Mouse (Mus musculus) v-Abl transformed pro-B cells (cell line): ENCODE measurements at regions not wholly inside any gene's neighbourhood (a gene's known extent, or its start where the extent isn't known, plus 50 kb on each side); places are given as distances from the start of the nearest gene placed in this dataset.

ENCODE experiments used
- in situ Hi-C, 2 experiments: fragments of 400-800 bp; cut with MboI; formaldehyde crosslinking; loops; one replicate each; pipeline ENCODE4 v1.15.1; 2025; ENCODE audit not compliant: unreplicated experiment in 2 of 2

DNA sequence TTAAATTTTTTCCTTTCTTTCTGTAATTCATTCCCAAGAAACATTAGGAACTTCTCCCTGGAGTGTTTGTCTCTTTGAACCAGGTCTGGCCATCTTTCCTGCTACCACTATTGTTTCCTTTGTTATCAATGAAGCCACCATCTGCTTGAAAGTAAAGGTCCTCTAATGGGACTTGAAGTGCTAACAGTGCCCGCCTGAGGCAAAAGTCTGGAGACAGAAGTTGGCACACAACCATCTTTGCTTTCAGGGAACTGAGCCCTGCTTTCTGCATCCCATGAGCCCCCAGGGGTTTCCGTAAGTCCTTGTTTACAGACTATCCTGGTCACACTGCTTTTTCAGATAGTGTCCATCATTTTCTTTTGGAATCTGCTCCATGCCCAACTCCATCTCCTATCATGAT, 546.2 kb upstream of the Mpdz start:
- in situ Hi-C loops: no loop called here

DNA sequence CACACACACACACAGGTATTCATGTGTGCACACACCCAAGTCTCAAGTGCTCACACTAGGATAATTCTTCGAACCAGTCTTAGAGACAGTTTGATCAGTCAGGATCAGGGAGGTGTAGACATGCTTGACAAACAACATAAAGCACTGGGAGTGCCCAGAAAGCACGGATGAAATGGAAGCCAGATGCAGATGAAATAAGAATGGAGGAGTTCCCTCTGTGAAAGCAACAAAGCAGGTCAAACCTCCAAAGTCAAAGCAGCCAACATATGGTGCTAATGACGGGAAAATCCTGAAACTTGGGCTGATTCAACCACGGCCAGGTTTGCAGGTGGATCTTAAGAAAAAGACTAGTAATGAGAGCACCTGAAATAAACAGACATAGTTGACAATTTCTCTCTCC, 544.0 kb upstream of the Mpdz start:
- in situ Hi-C loops: no loop called here

DNA sequence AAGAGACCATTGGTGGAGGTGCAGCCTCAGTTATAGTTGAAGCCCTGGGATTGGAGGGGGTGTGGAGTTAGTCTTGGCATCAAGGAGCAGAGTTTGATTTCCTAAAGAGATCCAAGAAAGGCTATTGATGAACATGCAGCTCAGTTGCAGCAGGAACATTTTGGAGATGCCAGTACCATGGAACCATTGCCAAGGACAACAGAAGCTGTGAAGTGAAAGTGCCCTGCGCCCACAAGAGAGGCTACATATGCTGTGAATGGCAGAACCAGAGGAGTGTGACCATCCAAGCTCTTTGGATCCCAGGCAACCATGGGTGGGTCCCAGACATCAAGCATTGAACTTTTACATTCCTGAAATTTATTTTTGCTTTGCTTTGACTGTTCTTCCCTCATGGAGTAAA, 539.2 kb upstream of the Mpdz start:
- in situ Hi-C loops: no loop called here

DNA sequence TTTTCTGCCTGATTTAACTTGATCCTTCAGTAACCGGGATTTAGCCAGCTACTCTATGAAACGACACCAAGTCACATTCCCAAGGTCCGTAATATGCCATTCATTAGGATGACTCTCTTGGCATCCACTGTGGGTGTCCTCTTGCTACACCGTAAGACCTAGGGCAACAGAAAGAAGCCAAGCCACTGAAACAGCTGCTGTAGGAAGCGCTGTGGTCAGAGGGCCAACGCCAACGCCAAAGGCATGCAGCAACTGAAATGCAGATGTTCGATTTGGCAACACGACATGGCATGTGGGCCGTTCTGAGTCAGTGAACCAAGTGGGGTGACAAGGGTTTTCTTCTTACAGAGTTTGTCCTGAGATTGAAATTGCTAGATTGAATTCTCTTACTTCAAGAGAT, 527.9 kb upstream of the Mpdz start:
- in situ Hi-C loops: no loop called here

DNA sequence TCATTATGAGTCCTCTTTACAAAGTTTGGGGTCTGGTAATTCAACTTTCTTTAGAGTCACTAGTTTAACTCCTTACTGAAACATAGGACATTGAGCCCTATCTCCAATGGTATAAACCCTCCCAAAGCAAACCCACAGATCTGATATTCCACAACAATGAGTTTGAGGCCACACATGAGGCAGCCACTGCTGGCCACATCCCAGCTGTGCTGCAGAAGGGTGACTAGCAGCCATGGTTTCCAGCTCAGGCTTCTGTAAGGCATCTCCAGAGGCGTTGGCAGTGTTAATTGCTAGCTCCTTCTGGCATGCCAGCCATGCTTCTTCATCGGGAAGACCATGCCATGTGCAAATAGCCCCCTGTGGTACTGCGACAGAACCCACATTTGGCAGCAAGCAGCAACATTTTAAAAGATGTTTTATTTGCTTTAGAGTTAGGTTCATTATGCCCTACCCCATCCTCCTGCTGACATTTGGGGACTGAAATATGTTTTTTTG, 527.1 kb upstream of the Mpdz start:
- in situ Hi-C loops: no loop called here

DNA sequence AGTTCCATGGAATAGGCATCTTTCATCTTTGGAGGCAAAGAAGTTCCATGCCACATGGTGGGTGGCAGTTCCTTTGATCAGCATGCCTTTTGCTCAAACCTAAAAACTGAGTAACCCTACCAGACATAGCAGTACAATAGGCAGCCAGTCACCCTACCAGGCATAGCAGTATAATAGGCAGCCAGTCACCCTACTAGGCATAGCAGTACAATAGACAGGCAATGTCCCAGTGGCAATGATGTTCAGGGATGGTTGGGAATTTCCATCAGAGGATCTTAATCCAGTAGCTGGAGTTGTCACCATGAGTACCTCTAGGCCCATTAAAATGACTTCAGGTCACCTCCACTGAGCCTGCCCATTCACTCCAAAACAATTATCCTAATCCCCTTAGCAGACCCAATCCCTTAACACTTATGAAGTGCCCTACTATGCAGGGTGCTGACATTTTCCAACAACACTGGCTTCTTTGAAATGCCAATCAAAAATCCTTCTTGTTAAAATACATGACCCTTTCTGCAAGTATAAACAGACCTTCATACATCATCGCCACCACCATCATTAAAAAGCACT, 523.5 kb upstream of the Mpdz start:
- in situ Hi-C loops: no loop called here

DNA sequence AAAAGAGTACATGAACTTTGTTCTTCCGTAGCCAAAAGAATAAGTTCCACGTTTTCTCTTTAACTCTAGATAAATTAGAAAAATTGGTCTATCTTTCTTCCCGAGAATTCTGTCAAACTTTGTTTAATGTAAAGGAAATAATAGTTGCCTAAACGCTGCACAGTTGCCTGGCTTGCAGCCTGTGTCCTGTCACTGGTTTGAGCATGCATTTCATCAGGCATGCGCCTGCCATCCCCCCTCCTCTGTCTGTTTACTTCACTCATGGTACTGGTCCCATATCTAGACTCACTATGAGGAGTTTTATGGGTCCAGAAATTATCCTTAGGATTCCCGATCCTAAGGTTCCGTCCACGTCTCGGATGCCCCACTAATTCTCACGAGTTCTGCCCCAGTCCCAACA, 520.5 kb upstream of the Mpdz start:
- in situ Hi-C loops: no loop called here

DNA sequence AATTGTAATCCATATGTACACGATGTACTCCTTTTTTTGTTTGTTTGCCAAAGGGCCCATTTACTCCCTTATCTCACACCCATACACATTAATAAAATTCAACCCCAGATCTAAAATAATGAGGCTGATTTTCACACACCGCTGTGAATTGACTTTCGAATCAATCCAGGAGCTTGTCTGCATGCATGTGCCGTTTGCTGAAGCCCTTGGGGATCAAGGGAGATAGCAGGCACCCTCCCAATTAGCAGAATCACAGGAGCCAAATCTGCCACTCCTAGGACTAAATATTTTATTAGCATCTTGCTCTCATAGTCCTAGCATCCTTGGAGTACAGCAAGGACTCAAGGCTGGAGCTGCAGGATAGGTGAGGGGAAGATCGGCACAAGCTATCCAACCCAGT, 520.0 kb upstream of the Mpdz start:
- in situ Hi-C loops: no loop called here

DNA sequence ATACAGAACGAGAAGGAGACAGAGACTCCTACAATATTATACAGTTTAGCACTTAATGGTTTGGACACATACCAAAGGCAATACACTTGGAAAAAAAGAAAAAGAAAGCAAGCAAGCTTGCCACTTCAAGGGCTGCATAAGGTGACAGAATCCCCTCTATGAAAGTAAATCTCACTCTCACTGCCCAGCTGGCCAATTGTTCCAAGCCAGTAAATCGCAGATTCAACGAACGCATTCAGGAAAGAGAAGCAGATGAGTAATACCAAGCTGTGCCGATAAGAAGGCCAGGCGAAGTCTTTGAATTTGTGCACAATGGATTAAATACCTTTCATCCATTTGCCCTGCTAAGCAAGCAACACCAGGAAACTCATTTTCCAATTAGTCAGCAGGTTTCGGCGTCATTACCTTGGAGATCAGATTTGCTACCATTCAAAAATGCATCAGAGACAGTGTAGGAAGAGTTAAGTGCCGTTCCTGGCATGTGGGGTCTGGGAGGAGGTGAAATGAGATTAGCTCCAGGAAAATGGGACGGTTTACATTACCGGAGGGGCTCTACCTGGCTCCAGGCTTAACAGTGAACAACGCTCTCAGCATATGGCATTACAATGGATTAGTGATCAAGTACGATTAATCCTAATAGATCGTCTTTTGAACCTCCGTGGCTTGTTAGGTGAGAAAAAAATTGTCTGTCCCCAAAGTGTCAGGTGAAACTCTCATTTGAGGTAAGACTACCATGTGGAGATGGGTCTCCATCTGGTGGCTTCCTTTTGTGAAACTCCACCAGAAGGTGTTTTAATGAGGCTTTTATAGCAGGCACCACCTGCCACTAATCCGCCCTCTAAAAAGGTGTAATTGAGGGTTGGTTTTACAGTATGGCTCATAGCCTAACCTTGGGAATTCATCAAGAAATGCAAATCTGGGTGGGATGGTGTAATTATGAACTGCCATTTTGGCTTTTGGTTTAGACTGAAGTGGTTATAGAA, 518.2 kb upstream of the Mpdz start:
- in situ Hi-C loops: no loop called here

DNA sequence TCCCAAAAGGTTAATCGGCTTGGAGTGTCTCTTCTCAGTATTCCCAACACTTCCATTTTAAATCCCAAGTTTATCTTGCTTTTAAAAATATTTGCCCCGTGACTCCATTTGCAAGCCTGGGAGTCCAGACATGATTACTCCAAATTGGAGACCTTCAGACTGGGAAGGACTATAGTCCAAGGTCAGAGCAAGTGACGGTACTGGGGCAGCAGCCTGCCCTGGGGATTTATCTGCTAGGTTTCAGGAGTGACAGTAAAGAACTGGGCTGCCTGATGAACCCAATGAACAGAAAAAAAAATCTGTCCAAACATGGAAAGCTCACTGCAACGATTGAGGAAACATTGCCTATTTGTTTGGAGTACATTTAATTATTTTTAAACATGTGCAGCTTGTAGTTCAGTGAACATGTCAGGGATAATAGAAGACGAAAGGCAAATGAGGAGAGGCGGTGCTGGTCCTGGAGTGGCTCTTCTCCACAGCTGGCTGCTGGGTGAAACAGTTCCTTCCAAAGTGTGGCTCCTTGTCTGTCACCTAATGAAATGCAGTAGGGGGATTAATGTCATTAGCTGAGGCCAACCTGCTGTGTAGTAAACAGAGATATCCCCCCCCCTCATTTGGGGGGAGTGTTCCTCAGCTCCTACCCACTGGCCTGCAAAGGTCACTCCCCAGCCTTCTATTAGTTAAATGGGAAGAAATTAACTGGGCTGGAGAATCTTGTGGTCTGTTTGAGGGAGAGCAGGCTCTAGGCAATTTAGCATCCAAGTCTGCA, 514.5 kb upstream of the Mpdz start:
- in situ Hi-C loops: no loop called here

DNA sequence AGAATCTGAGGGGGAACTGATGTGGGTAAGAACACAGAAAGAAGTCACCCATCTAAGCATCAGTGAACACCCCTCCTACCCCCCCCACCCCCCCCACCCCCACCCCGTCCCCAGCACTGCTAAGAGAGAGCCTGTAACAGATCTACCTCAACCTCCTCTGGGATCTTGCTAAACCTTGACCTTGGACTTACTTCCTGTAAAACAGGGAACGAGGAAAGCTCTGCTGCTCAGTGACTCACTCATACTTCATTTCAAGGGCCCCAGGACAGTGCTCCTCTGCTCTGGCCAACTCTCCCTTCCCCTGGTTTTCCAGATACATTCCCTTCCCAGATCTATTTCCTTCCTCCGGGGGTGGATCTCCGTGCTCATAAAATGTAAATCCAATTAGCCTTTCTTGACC, 510.4 kb upstream of the Mpdz start:
- in situ Hi-C loops: no loop called here

DNA sequence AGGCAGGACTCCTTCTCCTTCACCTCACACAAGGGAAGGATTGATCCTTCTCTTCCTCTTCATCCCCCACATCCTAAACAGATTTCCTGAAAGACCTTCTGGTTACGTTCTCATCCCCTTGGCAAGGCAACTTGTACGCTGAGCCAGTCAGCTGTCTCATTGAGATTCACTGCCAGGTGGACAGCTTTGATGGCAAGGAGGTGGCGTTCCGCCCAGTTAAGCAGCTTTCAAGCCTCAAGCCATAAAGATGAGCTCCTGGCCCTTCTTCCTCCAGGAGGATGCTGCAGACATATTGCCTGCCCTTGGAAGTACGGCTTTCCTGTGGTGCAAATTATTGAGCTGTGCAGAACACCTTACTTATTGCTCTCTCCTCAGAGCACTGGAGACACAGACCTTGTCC, 494.8 kb upstream of the Mpdz start:
- in situ Hi-C loops: no loop called here

DNA sequence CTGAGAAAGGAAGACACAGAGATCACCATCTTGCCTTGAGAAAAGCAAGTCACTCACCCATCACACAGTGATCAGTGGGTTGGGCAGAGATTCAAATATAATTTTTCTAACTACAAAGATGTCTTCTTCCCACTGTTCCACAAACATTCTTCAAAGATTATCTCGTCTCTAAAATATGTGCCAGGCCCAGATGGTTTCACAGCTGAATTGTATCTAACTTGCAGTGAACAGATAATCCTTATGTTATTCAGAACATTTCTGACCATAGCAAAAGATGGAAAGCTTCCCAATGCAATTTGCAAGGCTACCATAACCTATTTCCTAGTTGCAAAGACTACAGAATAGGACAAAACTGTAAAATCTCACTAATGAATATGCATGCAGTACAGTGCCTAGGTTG, 488.3 kb upstream of the Mpdz start:
- in situ Hi-C loops: no loop called here

DNA sequence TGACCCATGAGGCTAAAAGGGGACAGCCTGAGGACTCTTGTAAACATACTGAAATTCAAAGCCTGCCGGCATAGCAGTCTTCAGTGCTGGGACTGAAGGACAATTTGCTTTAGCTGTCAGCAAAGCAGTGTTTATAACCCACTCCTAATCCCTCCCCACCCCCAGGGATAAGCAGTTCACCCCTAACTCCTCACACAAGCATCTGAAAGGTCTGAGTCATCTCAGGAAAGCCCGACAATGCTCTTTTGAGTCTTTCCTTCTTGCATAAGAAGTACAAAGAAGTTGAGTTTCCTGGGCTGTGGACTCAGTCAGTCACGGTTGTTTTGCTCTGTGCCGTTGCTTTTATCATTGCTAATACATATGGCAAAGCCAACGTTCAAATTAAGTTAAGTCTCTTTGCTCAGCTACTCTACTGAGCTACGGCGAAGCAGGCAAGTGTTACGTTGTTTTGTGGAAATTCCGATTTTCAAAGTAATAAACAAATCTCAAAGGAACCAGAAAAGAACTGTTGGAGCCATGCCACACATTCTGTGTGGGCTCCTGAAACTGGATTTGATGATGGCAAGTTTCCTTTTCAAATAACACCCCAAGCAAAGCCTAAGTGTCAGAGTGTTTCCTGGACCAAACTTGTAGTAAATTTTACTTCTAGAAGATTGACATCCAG, 486.1 kb upstream of the Mpdz start:
- in situ Hi-C loops: no loop called here

DNA sequence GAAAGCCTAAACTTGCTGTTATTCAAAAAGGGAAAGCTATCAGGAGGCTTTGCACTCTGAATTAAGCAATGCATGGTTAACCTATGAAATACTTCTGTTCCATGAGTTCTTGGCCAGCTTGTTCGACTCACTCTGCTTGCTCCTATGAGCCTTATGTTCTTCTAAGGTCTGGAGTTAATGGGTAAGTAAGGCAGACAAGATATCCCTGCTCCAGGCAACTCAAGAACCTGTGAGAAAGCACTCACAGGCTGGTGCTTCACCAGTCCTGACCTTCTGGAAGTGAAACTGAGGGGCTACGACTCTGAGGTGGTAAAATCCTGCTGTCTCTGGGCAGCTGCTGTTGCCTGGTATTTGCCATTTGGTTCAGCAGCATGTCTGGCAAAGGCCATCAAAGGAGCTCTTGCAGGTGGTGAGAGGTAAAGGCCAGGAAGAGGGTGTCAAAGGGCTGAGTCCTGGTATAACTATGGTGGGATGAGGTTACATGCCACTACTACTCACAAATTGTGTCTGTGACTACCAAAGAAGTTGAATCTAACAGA, 484.6 kb upstream of the Mpdz start:
- in situ Hi-C loops: no loop called here

DNA sequence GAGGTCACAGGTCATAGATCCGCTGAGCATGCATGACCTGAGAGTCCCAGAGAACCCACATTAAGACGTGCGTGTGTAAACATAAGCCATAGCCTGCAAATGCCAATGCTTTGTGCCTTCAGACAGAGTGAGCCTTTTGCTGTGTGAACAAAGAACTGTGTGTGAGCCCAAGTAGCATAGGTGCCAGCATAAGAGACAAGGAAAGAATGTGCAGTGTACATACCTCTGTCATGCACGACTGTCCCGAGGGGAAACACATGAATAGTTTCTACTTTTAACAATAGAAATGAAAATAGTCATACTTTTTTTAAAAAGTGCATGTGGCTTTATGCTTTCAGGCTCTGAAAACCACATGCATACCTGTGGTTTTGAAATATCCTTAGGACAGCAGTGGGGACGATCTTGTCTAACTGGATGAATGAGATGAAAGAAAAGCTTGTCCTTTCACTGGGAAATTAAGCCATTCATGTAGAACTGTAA, 484.1 kb upstream of the Mpdz start:
- in situ Hi-C loops: no loop called here

DNA sequence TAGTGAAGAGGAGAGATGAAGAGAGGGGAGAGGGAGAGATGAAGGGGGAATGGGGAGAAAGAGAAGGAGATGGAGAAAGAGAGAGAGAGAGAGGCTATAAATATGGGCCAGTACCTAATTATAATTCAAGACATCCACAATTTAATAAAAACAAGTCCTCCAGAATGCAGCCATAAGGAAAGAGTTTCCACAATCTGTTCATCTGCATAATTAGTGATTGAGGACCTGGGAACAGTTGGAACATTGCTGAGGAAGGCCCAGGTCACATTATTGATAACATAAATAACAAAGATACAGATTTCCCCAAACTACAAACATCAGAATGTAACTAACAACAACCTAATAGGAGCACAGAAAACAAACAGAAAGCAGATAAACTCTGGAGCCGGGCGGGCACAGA, 483.0 kb upstream of the Mpdz start:
- in situ Hi-C loops: no loop called here

DNA sequence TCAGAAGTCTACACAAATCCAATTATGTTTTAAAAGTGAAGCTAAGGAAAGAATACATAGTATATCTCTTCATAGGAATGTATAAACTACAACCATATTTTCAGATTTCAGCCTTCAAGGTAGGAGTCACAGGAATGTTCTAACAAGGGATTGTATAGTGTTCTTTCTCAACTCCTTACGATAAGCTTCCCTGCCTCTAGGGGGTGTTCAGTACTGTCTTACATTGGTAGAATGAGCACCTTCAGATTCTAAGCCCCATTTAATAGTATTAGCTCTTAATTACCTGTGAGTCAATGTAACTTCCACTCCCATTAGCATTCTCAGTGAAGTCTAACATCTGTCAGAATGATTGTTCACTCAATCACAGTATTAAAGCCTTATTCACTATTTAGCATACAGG, 481.5 kb upstream of the Mpdz start:
- in situ Hi-C loops: no loop called here

DNA sequence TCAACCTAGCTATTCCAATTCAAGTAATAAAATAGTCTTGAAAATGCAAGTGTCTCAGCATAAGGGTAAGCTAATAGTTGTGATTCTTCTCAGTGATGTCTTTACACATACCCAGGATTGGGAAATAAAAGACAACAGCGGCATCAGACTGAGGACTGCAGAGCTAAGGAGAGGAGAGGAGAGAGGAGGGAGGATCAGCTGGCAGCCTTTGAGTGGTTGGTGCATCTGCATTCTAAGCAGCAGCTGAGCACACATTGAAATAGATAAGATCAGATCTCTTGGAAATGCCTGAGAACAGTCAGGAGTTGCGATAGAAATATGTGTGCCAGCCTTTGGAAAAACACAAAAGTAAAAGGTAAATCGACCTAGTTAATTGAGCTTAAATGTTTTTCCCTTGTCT, 480.3 kb upstream of the Mpdz start:
- in situ Hi-C loops: no loop called here

DNA sequence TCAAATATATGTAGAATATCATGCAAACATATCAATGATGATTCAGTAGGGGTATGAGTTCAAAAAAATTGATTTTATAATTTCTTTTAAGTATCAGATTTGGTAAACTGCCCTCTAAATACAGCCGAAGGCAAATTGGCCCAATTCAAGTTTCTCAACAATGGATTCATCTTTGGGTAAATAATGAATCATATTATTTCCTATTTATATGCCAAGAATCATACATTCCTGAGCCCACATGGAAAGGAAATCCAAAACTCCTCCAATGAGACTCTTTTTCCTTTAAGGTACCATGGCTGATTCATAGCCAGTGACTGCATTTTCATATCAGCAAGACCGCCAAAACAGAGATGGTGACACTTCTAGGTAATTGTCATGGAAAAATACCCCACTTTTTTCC, 472.4 kb upstream of the Mpdz start:
- in situ Hi-C loops: no loop called here

DNA sequence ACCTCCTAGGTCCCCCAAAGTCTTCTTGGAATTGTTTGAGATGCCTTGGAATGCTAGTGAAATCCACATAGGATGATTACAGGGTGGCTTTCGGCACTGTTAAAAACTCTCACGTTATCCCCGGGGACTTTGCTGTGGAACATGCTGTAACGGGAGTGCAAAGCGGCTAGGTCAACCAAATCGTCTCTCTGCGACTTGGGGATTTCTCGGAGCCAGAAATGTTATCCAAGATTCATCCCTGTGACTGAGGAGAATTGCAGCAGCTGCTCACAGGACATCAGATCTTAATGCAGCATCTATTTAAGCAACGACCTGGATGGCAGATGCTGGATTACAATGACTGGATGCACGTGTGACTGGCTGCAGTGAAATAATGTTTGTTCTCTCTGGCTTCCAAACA, 470.7 kb upstream of the Mpdz start:
- in situ Hi-C loops: no loop called here
